Mouse (Mus musculus): Measurements from ENCODE around the gene Gm10570.
A peak's percentile ranks its signal among the peaks of the same experiment; 100 is the strongest.

Gene Gm10570

GRCm38 (mm10) chr4:130304746-130305145, 3.7 kb downstream of the Gm10570 start:
- no peak for DNase-seq

GRCm38 (mm10) chr4:130302285-130302870, 6.1 kb downstream of the Gm10570 start:
- DNase-seq: no peak

- no peak for DNase-seq
These were observed 8.8 kb downstream of the Gm10570 start for GRCm38 (mm10) chr4:130299629-130300018.

- DNase-seq: no peak
These were observed 9.4 kb downstream of the Gm10570 start for GRCm38 (mm10) chr4:130298877-130299628.

- no peak for DNase-seq
These were observed 11.3 kb downstream of the Gm10570 start for GRCm38 (mm10) chr4:130297123-130297529.

GRCm38 (mm10) chr4:130296243-130296965, 12.1 kb downstream of the Gm10570 start:
- no peak for DNase-seq

- DNase-seq: peak; percentile 33
These were observed 13.3 kb downstream of the Gm10570 start for GRCm38 (mm10) chr4:130295047-130295745.

GRCm38 (mm10) chr4:130294513-130294912, 14.0 kb downstream of the Gm10570 start:
- DNase-seq: no peak

GRCm38 (mm10) chr4:130292271-130292670, 16.2 kb downstream of the Gm10570 start:
- DNase-seq: peak; percentile 82

- DNase-seq: no peak
These were observed 18.6 kb downstream of the Gm10570 start for GRCm38 (mm10) chr4:130289824-130290223.

- DNase-seq: no peak
These were observed 21.9 kb downstream of the Gm10570 start for GRCm38 (mm10) chr4:130286531-130286930.

- no peak for DNase-seq
These were observed 24.6 kb downstream of the Gm10570 start for GRCm38 (mm10) chr4:130283826-130284225.

- no peak for DNase-seq
These were observed 25.6 kb downstream of the Gm10570 start for GRCm38 (mm10) chr4:130282856-130283255.

- no peak for DNase-seq
These were observed 29.4 kb downstream of the Gm10570 start, which contains the start of gene Serinc2 for GRCm38 (mm10) chr4:130279105-130279504. Gene Serinc2, minus strand, starts transcription at chr4:130279205.

- no peak for DNase-seq
These were observed 31.8 kb downstream of the Gm10570 start for GRCm38 (mm10) chr4:130276573-130277176.

- DNase-seq: no peak
These were observed 32.7 kb downstream of the Gm10570 start for GRCm38 (mm10) chr4:130275823-130276105.

GRCm38 (mm10) chr4:130275016-130275822, 33.3 kb downstream of the Gm10570 start:
- peak; percentile 53 for DNase-seq

- no peak for DNase-seq
These were observed 34.0 kb downstream of the Gm10570 start for GRCm38 (mm10) chr4:130274346-130275015.

GRCm38 (mm10) chr4:130273698-130274345, 34.7 kb downstream of the Gm10570 start:
- no peak for DNase-seq

- no peak for DNase-seq
These were observed 37.7 kb downstream of the Gm10570 start for GRCm38 (mm10) chr4:130270611-130271347.
